Mouse (Mus musculus): ENCODE measurements around the gene Ank2. TPM values are rescaled to one million over a fixed set of nuclear protein-coding genes. Genes with fewer than 3 reads are reported as not detected.

Ank2 gene
- polyA plus RNA-seq, 1 experiment from 2014 or later, result 4.9 TPM

DNA sequence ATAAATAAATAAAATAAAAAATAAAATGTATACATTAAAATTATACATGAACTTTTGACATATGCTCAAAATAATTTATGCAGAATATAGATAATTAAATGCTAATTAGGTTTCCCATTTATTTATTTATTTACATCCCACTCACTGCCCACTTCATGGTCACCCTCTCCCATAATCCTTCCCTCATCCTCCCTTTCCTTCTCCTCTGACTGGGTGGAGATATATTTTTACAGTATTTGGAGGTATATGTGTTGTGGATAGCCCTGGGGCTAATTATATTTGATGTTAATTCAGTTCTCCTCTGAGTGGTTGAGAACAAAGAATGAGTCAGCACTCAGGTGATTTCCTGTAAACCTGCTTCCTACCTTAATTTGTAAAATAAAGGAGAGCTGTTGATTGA is 582.8 kb downstream of the Ank2 start:
- no peaks in the 10 kb centered on the region for H3K27me3 ChIP-seq
- H3K27ac ChIP-seq, result no peak overlapping the region
- no peak overlapping the region for H3K4me2 ChIP-seq
- no peaks in the 10 kb centered on the region for H3K9me3 ChIP-seq (replicated peaks)
- no peak overlapping the region for H3K4me3 ChIP-seq (replicated peaks)
- no peak for DNase-seq
- ATAC-seq (ENCODE audit: low read depth), result no peak
- H3K36me3 ChIP-seq, result no peaks in the 10 kb centered on the region
- no peaks in the 10 kb centered on the region for H3K4me1 ChIP-seq (replicated peaks)
- H3K9ac ChIP-seq, result no peak overlapping the region

DNA sequence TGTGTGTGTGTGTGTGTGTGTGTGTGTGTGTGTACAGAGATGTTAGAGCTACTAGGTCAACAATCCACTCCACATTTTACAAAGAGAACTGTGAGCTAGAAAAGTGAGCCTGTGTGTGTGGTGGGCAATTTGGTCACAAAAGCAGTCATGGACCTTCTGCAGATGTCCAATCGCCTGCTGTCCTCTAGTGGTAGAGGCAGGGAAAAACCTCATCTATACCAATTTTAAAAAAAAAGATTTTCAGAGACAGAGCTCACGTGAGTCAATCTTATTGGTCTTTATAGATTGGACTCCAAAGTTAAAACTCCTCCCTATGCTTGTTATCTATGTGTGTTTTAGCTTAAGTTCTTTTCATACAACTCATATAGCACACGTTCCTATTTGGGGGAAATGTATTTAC is 595.6 kb downstream of the Ank2 start:
- no peak for ATAC-seq (ENCODE audit: low read depth)
- no peak overlapping the region for H3K27ac ChIP-seq
- peak; percentile 1 for DNase-seq
- no peaks in the 10 kb centered on the region for H3K9me3 ChIP-seq (replicated peaks)
- no peak overlapping the region for H3K9ac ChIP-seq
- H3K4me3 ChIP-seq (replicated peaks), result no peak overlapping the region
- no peak overlapping the region for H3K4me2 ChIP-seq
- no peaks in the 10 kb centered on the region for H3K4me1 ChIP-seq (replicated peaks)
- WGBS (ENCODE audit: insufficient replicate concordance), result 6% methylated on average over 3 of the region's 3 CpGs
- no peaks in the 10 kb centered on the region for H3K36me3 ChIP-seq
- H3K27me3 ChIP-seq, result no peaks in the 10 kb centered on the region

DNA sequence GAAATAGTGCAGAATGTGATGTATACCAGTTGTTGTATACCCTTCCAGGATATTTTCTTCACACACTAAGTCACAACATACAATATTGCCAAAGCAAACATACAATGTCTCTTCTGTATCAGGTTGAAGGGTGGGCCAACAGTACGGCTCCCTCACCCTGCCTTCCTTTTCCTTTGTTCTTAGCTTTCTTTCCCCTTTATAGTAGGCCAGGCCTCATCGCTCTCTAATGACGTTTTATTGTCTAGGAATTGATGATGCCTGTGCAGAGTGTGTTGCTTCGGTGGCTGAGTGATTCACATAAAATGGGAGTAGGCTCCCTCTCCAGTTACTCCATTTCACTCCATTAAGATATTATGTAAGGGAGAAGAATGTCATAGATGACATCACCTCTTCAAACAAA is 612.5 kb downstream of the Ank2 start:
- no peaks in the 10 kb centered on the region for H3K36me3 ChIP-seq
- no peak overlapping the region for H3K27ac ChIP-seq
- H3K4me1 ChIP-seq (replicated peaks), result no peaks in the 10 kb centered on the region
- 64% methylated on average over 4 of the region's 4 CpGs for WGBS (ENCODE audit: insufficient replicate concordance)
- no peak overlapping the region for H3K9ac ChIP-seq
- ATAC-seq (ENCODE audit: low read depth), result no peak
- no peak for DNase-seq
- no peaks in the 10 kb centered on the region for H3K27me3 ChIP-seq
- H3K4me2 ChIP-seq, result no peak overlapping the region
- no peak overlapping the region for H3K4me3 ChIP-seq (replicated peaks)
- no peaks in the 10 kb centered on the region for H3K9me3 ChIP-seq (replicated peaks)

DNA sequence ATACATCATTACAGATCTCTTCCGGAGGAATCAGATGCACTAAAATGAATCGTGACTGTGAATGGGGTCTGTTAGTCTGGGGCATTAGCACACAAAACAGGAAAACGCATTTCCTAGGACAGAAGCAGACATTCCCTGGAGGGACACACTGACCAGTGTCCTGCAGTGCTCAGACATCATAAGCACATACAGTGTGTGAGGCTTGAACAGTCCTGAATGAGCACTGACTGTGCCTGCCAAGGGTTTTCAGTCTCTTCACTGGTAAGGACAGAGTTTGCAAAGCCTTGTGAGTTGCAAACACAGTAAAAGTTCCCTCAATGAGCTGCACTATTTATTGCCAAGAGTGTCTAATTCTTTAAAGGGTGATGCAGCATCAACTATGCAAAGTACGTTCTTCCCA is 613.1 kb downstream of the Ank2 start:
- WGBS (ENCODE audit: insufficient replicate concordance), result 63% methylated on average over 4 of the region's 4 CpGs
- Histone ChIP-seq H3K9me3 (replicated peaks) (no peaks in the 10 kb centered on the region), H3K27me3 (no peaks in the 10 kb centered on the region), H3K4me3 (replicated peaks) (no peak overlapping the region), H3K9ac (no peak overlapping the region), H3K4me2 (no peak overlapping the region), H3K4me1 (replicated peaks) (no peaks in the 10 kb centered on the region), H3K27ac (no peak overlapping the region), H3K36me3 (no peaks in the 10 kb centered on the region)
- no peak for ATAC-seq (ENCODE audit: low read depth)
- no peak for DNase-seq

DNA sequence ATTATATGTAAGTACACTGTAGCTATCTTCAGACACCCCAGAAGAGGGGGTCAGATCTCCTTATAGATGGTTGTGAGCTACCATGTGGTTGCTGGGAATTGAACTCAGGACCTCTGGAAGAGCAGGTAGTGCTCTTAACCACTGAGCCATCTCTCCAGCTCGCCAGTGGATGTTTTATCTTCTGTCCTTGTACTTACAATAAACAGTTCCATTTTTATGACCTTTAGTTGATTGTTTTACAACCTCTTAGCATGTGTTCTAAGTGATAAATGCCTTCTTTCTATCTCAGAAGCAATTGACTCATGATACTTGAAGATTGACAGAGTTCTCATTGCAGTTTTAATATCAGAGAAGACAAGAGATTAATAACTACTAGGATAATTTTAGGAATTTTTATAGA is 620.9 kb downstream of the Ank2 start:
- 21% methylated on average over 1 of the region's 1 CpGs for WGBS (ENCODE audit: insufficient replicate concordance)
- Histone ChIP-seq H3K36me3 (no peaks in the 10 kb centered on the region), H3K27ac (no peak overlapping the region), H3K27me3 (no peaks in the 10 kb centered on the region), H3K9ac (no peak overlapping the region), H3K4me2 (no peak overlapping the region), H3K9me3 (replicated peaks) (no peaks in the 10 kb centered on the region), H3K4me1 (replicated peaks) (no peaks in the 10 kb centered on the region), H3K4me3 (replicated peaks) (no peak overlapping the region)
- ATAC-seq (ENCODE audit: low read depth), result no peak
- DNase-seq, result no peak

MicroRNAs within 50 kb of the gene (microRNA counts, 519-probe panel; counts per million panel counts)
- microRNA mmu-miR-302a (114 counts per million), microRNA mmu-miR-302b (114 counts per million), microRNA mmu-miR-302c (114 counts per million), microRNA mmu-miR-302d (114 counts per million), microRNA mmu-miR-367 (4,432 counts per million, percentile 40 among the panel's probes with 10 or more counts)

Small RNA genes within 50 kb of the gene (microRNA-seq; reads per million reads assigned to microRNA genes)
- gene Gm44494 (not detected), gene Mir302a (137 reads per million, percentile 54 among the genes with 10 or more reads in this experiment), gene Mir302b (65.5 reads per million, percentile 47 among the genes with 10 or more reads in this experiment), gene Mir302c (8.2 reads per million, percentile 19 among the genes with 10 or more reads in this experiment), gene Mir302d (125 reads per million, percentile 53 among the genes with 10 or more reads in this experiment), gene Mir367 (not detected)

Other genes starting within 250 kb of the Ank2 start
- 41.2 and 50.9 TPM in 2 replicates for gene Larp7, start 54.0 kb upstream of the Ank2 start, polyA plus RNA-seq (2015; fragmentation: Nextera tagmentation; extraction: Ambion mirVana)
- 3.6 and 4.0 TPM in 2 replicates for gene Zgrf1, start 54.1 kb upstream of the Ank2 start, polyA plus RNA-seq (2015; fragmentation: Nextera tagmentation; extraction: Ambion mirVana)
- not detected in 2 replicates for gene Neurog2, start 133.8 kb upstream of the Ank2 start, polyA plus RNA-seq (2015; fragmentation: Nextera tagmentation; extraction: Ambion mirVana)

All from liver, embryonic 13.5 days (tissue).